Mouse (Mus musculus) CH12F3 (cell line): ENCODE data around the gene Itih4.

Experiments used
- in situ Hi-C: fragments of 300-500 bp; cut with MboI; formaldehyde crosslinking; loops from 2 replicates; pipeline ENCODE4 v1.14.3; 2020; ENCODE audit warnings: low sequenced_read_pairs

Itih4 gene

GRCm38 (mm10) chr14:30930386-30930785, 44.1 kb downstream of the Itih4 start:
- in situ Hi-C loops: no loop called here

- in situ Hi-C loops: no loop called here
Observed at GRCm38 (mm10) chr14:30933351-30933750, 47.1 kb downstream of the Itih4 start.

GRCm38 (mm10) chr14:30942254-30942653, 56.0 kb downstream of the Itih4 start:
- in situ Hi-C loops: no loop called here

- in situ Hi-C loops: no loop called here
Observed at GRCm38 (mm10) chr14:30943038-30943437, 56.8 kb downstream of the Itih4 start, which contains the start of gene Itih1. Gene Itih1 (minus strand): TSS chr14:30943289.

- in situ Hi-C loops: no loop called here
Observed at GRCm38 (mm10) chr14:30943860-30944674, 57.8 kb downstream of the Itih4 start.

GRCm38 (mm10) chr14:30944745-30945144, 58.5 kb downstream of the Itih4 start:
- in situ Hi-C loops: no loop called here

GRCm38 (mm10) chr14:30949986-30950385, 63.7 kb downstream of the Itih4 start:
- in situ Hi-C loops: no loop called here

GRCm38 (mm10) chr14:30951154-30951825, 65.0 kb downstream of the Itih4 start, which contains the start of gene Nek4:
Gene Nek4 (plus strand): TSS chr14:30951377.
- in situ Hi-C loops: no loop called here
